Mouse (Mus musculus) small intestine, adult 2 months (tissue): ENCODE results near the gene Erg28.

ENCODE experiments used
- CTCF ChIP-seq: fragments of 200-500 bp; IDR thresholded peaks from 2 replicates; pipeline ENCODE4 v1.5.1; 2012; ENCODE audit warnings: low read depth, mild to moderate bottlenecking, control low read depth, inconsistent platforms, low read length, moderate library complexity, mixed read lengths; ENCODE audit not compliant: insufficient replicate concordance, insufficient read length; ENCODE audit errors: extremely low read depth
- POLR2A ChIP-seq: fragments of 200-500 bp; IDR thresholded peaks from 2 replicates; pipeline ENCODE4 v1.6.1; 2012; ENCODE audit warnings: low read depth, mild to moderate bottlenecking, control low read depth, inconsistent platforms, low read length, moderate library complexity

DNA sequence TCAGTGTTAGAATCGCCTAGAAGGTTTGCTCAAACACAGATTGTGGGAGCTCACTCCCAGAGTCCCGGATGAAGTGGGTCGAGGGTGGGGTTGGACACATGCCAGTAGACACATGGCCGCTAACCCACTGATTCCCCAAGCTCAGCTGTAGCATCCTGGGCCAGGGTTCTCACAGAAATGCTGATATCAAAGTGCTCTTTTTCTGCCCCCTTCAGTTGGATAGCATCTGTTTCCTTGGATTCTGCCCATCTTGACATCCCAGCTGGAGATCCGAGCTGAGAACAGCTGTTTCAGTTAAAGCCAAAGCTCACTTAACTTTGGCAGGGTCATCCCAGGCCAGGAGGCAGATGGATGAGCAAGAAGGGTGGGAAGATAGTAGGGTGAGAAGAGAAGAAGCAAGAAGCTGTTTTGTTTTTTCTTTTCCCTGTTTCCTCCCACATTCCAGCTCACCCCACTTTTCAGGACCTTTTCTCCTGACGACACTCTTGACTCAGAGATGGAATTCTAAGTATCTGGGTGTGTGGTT, 31.5 kb downstream of the Erg28 start:
- TF ChIP-seq CTCF = no peak
- TF ChIP-seq POLR2A = no peak
